Mouse (Mus musculus) left cerebral cortex, postnatal 10 days (tissue): ENCODE measurements around the gene Pbx4. TPM values are rescaled to one million over a fixed set of nuclear protein-coding genes. Genes with fewer than 3 reads are reported as not detected.

Experiments used
- DNase-seq, 2 experiments: peaks; one replicate each; pipeline ENCODE4 v3.0.0; 2021 to 2022; ENCODE audit warnings: low spot score in 2 of 2, mixed read lengths in 1 of 2; ENCODE audit errors: extremely low spot score in 1 of 2
- intact Hi-C: fragments of 180-260 bp; cut with DNase I; formaldehyde crosslinking; loops from one replicate; pipeline ENCODE4 v1.15.1; 2025
- total RNA-seq, 2 experiments: library from RNA; stranded (reverse); gene quantifications; 2 replicates each; pipeline ENCODE4 v1.2.3; 2021

The Pbx4 gene
- total RNA-seq, 2 experiments from 2014 or later = 20.6 to 25.4 TPM

DNA sequence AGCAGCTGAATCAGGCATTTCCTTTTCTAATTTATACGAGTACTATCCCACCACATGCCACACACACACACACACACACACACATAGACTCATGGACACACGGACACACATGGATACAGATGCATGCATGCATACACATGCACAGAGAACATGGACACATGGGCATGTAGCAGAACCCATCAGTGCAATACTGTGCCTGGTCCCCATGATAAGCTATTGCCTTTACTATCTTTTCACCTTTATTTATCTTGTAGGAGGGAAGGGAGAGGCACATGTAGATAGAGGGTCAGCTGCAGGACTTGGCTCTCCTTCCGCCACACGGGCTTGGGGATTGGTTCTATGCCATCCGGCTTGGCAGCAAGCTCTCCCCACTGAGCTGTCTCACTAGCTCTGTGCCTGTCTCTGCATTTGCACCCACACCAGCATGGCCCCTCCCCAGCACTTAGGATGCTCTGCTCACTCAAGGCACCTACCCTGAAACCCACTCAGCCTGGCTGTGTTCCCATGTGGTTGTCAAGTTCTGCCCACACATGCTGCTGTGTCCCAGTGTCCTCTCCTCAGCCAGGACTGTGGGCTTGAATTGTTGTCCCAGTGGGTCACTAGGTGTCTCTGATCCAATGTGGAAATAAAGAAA lies 31.2 kb downstream of the Pbx4 start:
- intact Hi-C loops = no loop called here
- no peak for DNase-seq

DNA sequence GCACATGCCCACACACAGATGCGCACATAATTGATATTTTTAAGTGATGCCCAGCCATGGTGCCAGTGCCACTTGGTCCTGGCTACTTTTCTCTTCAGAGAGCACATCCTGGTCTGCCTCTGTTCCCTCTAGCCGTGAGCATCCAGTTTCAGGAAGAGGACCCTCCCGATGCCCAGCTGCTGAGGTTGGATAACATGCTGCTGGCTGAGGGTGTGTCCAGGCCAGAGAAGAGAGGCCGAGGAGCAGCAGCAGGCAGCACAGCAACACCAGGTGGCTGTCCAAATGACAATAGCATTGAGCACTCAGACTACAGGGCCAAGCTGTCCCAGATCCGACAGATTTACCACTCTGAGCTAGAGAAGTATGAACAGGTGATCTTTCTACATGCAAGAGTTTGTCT lies 31.9 kb downstream of the Pbx4 start:
- intact Hi-C loops = no loop called here
- DNase-seq = no peak

DNA sequence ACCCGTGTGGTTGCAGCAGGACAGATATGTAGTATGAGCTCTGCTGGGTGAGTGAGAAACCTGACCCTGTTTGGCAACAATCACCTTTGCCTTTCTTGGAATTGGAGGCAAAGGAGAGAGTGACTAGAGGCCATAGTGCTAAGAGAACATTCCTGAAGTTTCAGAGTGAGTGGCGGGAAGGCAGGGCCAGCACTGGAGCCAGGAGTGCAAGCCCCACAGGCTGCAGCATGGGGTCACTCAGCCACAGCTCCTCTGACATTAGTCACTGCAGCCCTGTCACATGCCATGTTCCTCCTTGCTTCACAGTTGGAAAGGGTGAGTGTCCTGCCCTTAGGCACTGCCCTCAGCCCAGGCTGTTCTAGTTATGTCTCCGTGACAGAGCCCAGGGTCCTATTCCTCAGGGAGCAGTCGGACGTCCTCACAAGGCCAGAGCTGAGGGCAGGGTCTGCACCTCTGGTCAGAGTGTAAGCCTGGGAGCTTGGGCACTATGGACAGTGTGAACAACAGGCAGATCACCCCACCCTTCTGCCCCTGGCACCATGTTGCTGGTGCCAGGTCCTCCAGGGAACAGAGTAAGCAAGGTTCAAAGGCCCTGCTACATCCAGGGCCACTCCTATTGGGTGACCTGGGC lies 35.5 kb downstream of the Pbx4 start:
- no peak for DNase-seq
- intact Hi-C loops = no loop called here

DNA sequence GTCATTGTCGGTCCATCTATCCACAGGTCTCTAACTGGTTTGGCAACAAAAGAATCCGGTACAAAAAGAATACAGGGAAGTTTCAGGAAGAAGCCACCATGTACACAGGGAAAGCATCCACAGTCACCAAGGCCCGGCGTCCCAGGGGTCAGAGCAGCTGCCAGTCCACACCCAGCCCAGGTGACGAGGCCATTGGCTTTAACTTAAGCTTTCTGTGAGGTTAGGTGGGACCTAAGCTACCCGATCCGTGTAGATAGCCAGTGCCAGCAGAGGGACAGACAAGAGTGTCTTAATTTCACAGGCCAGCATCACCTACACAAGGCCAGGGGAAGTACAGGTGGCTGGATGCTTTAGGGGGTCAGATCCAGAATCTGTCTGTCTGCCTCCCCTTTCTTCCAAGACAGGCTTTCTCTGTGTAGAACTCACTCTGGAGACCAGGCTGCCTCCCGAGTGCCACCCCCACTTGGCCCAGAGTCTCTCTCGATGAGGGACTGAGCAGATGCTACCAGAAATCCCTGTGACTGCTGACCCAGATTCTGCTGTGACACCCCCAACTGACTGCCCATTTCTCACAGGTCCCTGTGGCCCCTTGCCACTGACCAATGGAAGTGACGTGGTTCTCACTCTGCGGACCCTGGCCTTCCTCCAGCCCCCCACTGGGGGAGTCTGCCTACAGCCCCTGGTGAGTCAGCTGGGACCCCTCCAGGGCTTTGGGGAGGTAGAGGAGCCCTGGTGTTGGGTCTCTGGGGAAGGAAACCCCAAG lies 37.9 kb downstream of the Pbx4 start:
- DNase-seq = no peak
- intact Hi-C loops = no loop called here

DNA sequence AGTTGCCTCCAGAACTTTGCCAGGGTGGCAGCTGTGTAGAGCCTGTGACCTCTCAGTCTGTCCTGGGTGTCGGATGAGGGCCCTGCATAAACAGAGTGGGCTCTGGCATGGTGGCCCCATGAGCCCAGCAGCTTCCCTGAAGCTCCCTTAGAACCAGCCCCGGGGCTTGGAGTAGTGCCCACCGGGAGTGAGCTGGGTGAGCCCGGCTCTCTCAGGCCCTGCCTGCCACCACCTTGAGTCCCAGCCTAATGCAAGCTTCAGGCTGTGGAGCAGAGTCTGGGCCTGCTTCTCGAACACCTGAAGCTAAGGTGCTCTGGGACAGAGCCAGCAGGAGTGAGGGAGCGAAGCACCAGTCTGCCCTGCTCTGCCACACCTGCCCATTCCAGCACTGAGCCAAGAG lies 38.6 kb downstream of the Pbx4 start:
- DNase-seq = no peak
- intact Hi-C loops = no loop called here

DNA sequence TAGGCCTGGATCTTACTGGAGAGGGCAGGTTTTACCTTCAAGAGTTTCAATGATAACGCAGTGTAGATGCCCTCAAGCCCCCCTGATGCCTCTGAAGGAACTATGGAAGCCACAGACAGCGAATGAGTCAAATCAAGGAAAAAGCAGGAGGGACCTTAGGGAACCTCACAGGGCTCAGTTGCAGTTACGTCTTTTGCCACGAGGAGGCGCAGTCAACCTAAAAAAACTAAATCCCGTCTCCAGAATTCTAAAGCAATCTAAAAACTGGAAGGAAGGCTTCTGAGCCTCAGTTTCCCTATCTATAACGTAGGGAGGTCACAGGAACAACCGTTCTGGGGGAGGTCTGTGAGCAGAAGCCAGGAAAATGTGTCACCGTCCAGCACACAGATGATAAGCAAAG lies 41.9 kb downstream of the Pbx4 start:
- intact Hi-C loops = no loop called here
- peak; percentile 45 to 50 for DNase-seq

DNA sequence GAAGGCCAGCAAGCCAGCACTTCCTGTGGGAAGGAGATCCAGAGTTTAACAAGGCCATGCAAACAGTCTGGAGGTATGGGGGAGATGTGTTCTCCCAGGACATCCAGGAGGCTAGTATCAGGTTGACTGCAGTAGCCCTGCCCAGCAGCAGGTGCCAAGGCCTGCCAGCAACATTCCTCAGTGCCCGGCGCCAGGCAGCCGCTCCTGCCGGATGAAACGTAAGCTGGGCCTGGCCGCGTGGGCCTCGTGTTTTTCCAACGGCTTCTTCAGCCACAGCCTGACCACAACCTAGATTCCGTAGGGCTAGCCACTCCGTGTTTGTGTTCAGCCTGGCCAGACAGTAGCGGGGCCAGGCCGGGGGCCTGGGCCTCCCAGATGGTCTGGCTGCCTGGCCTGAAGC lies 42.4 kb downstream of the Pbx4 start:
- no peak for DNase-seq
- intact Hi-C loops = no loop called here

DNA sequence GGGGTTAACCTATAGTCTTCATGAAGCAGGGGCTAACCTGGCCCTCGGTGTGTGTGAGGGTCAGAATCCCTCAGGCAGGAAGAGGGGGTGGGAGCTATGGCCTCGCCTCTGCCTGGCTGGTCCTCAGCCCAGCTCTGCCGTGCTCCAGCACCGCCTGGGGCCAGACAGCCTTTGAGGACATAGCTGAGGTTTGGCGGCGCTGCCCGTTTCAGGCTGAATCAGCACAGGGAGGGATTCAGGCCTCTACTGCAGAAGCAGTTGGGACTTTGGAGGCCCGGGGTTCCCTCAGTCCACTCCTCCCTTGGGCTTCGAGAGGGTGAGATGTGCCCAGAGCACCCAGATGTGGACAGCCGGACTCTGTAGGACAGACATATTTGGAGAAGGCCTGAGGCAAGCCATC lies 43.8 kb downstream of the Pbx4 start:
- peak in 1 of 2 experiments; percentile 43 for DNase-seq
- intact Hi-C loops = no loop called here

DNA sequence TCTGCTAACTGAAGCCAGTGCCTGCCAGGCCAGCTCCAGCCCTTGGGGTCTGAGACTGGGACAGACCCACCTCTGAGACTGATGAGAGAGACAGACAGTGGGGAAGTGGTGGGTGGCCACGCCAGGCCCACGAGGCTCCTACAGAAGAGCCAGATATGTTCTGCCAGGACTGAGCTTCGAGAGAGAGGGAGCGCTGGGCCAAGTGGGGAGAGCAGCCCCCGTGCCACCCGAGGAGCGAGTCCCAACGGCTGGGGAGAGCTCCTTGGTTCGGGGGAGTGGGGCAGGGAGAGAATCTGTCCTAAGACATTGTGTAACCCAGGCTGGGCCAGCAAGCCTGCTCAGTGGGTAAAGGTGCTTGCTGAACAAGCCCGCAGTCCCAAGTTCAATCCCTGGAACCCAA lies 44.7 kb downstream of the Pbx4 start:
- intact Hi-C loops = no loop called here
- no peak for DNase-seq

DNA sequence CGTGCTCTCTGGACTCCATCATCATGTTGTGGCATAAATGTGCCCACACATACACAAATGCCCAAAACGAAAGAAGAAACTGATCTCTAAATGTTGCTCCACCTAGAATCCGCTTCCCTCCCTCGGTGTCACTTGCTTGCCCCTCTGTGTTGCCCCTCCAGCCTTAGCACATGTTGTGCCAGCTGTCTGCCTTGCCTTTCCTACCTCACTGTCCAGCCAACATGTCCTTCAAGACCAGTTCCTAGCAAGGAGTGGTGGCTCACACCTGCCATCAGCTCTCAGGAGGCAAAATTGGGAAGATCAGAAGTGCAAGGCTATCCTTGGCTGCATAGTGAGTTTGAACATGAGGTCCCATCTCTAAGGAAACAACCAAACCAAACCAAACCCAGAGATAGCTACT lies 45.1 kb downstream of the Pbx4 start:
- no peak for DNase-seq
- intact Hi-C loops = no loop called here

DNA sequence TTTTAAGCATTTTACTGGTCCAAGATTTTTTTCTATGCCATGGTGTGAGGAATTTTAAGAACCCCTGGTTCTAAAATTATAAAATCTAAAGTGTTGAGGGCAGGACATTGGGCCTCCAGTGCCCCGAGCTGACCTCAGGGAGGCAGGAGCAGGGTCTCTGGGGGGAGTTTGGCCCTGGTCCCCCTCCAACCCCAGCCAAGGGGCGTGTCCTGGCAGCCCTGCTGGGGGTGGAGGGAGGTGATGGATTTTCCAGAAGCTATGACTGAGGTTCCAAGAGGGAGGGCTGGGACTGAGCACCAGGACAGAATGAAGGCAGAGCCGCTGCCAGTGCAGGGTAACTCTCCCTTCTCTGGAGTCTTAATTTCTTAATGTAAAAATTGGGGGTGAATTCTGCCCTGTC lies 45.7 kb downstream of the Pbx4 start:
- DNase-seq = no peak
- intact Hi-C loops = no loop called here

DNA sequence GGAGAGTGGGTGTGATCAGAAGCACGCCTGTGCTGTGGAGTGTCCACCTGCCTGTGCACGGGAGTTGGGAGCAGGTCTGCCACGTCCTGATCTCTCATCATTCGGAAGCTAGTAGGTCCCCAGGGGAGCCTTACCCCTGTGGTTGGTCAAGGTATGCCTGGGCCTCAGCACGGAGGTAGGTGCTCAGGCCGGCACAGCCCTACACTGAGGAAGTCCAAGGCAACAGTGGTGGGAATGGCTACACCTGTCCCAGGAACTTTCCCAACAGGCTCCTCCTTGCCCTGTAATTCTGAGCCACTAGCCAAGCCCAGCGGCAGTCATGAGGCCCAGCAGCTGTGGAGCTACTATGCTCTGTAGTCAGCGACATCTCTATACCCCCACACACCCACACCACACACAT lies 47.4 kb downstream of the Pbx4 start:
- intact Hi-C loops = no loop called here

DNA sequence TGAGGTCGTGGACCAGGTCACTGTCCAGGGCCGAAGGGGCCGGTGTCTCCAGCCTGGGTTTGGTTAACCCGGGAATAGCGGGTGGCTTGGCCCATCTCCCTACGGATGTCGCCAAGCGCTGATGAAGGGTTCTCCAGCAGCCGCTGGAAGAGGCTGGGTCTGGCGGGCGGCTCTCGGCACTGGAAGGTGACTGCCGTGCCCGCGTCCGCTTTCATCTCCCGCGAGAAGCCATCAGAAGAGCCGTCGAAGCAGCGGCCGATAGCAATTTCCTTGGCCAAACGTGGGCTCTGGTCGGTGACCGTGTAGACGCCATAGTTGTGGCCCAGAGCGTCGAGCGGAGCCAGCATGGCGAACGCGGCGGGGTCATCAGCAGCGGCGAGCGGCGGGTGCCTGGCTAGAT lies 48.5 kb downstream of the Pbx4 start:
- intact Hi-C loops = no loop called here
- DNase-seq = no peak

More for the DNA sequence above, 47.4 kb downstream of the Pbx4 start:
- DNase-seq = no peak

DNA sequence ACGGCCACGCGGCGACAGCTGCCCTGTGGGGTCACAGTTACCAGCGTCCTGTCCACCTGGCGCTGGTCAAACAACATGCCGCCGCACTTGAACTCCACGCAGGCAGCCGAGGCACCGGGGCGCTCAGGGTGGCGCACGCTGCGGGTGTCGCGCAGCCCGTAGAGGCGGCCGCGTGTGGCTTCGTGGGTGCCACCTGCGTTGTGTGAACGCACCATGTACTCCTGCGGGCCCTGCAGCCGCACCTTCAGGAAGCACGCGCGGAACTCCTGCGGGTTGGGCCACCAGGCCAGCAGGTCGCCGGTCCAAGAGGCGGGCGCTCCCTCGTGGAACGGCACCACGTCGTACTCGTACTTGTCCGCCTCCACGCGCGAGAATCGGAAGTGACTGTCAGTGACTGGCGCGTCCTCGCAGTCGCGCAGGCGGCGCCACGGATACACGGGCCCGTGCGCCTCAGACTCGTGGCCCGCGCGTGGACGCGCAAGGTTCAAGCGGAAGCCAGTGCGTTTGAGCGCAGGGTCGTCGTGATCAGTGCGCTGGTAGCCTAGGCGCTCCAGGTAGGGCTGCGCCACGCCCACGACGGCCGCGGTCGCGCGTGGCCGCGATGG lies 49.1 kb downstream of the Pbx4 start:
- DNase-seq = peak in 1 of 2 experiments; percentile 55
- intact Hi-C loops = no loop called here

DNA sequence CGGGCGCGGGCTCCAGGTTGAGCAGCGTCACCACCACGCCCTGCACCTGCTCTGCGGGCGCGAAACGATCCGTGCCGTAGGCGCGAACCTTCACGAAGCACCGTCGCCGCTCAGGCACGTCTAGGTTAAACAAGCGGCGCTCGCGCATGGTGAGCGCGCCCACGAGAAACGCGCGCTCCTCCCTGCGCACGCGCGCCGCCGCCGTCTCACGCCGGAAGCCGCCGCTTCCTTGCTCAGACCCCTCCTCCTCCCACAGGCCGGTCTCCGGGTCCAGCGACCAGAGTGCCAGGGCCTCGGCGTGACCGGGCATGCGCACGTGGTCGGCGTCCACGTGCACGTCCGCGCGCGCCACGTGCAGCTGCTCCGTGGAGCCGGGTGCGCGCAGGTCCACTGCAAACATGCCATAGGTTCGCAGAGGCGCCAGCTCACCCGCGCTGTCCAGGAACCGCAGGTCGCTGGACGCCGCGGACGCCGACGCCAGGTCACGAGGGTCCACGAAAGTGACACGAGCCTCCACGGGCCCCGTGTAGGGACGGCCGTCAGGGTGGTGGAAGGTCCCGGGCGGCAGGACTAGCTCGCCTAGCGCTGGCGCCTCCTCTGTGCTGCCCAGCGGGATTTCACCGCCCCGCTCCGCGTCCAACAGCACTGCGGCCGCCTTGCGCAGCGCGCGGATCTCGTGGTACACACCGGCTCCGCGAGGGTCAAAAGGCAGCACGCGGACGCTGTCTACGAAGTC lies 49.9 kb downstream of the Pbx4 start:
- peak; percentile 65 to 90 for DNase-seq
- intact Hi-C loops = no loop called here

DNA sequence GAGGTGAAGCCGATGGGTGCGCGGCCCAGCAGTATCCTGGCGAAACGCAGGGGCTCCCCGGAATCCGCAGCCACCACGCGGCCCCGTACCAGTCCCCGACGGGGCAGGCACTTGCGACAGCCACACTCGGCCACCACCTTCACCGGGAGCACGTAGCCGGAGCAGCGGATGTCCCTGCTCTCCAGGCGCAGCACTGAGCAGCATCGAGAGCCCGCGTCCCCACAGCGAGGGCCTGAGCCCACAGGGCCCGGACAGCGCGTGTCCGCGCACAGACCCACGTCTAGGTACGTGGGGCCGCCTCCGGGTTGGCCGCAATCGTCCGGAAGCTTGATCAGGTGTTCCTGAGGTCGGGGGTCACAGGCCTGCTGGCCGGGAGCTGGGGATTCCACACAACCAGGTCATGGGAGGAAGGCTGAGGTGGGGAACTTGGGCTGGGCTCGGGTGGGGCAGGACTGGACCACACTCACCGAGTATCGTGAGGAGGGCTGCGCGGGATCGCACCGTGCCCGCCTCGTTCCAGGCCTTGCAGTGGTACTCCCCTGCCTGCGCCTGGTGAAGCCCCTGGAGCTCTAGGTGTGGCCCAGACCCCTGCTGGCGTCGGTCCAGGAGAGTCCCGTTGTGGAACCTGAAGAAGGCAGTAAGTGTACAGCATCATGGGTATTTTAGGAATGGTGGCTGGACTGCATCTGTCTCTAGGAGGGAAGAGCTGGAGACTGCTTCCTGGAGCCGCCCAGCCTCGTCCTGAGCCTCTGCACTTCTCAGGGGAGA lies 50.7 kb downstream of the Pbx4 start:
- peak in 1 of 2 experiments; percentile 63 for DNase-seq
- intact Hi-C loops = no loop called here

DNA sequence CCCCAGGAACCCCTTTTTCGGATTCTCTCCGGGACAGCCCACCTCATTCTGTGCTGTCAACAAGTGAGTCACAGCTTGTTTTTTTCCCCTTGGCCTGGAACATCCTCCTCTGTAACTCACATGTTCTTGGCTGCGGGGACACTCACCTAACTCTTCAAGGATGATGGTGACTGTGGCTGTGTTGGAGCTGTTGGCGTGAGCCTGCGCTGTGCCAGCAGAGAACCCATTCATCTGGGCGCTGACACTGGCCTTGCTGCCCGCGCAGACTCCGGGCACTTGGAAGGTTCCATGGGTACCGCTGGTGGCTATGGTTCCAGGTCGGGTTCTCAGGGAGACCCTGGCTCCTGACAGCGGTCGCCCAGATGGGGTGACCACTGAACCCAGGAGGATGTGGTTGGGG lies 51.9 kb downstream of the Pbx4 start:
- intact Hi-C loops = no loop called here
- DNase-seq = no peak
